Mouse (Mus musculus): ENCODE measurements around the gene Fhl4. TPM values are rescaled to one million over a fixed set of nuclear protein-coding genes. Genes with fewer than 3 reads are reported as not detected.

Gene Fhl4
- total RNA-seq, 2 experiments from 2014 or later: 0.22 to 0.31 TPM

Other genes starting within 250 kb of the Fhl4 start
- 10 to 100 TPM; 30.1 to 32.3 TPM for gene Ric8b, start 184.9 kb downstream of the Fhl4 start, total RNA-seq (2021)
- 10 to 100 TPM; 15.3 to 16.8 TPM for gene Tmem263, start 132 bp upstream of the Fhl4 start, total RNA-seq (2021)
- 10 to 100 TPM; 21.5 to 24.3 TPM for gene Mterf2, start 25.5 kb upstream of the Fhl4 start, total RNA-seq (2021)
- 10 to 100 TPM in 1 of 2 experiments, 1 to 10 TPM in 1; 9.6 to 16.0 TPM for gene Cry1, start 82.6 kb upstream of the Fhl4 start, total RNA-seq (2021)

Data from heart, postnatal 25 days (tissue).